33 mouse cellular contexts compared by ENCODE assay signal in genomic region chr2:156901883-156902282, GRCm38 (mm10).
"Had no signal": no experiment of that assay in that cellular context is flagged by ENCODE, and none has a peak within 500 bp of the region (broad histone marks: within the 10 kb centered on the region; RNA-seq: fewer than 3 reads in every experiment).

No protein-coding gene starts in this region.

- H3K4me1 ChIP-seq: hindbrain, embryonic 10.5 days; hindbrain, embryonic 12.5 days; hindbrain, embryonic 13.5 days; hindbrain, embryonic 15.5 days; intestine, embryonic 15.5 days; kidney, embryonic 15.5 days had no signal

- H3K36me3 ChIP-seq: heart, embryonic 12.5 days; heart, embryonic 13.5 days; heart, embryonic 15.5 days; hindbrain, embryonic 10.5 days; hindbrain, embryonic 12.5 days; hindbrain, embryonic 13.5 days; hindbrain, embryonic 15.5 days; intestine, embryonic 15.5 days; kidney, embryonic 15.5 days had no signal

- DNase-seq: heart, postnatal 10 days; heart, postnatal 14 days; heart, postnatal 36 days; heart, postnatal 4 days; kidney, adult 11 months; kidney, adult 18-20 months; kidney, adult 2 months; kidney, adult 8-10 months; kidney, adult 9 months; kidney, postnatal 10 days; kidney, postnatal 14 days; kidney, postnatal 25 days; kidney, postnatal 36 days; kidney, postnatal 4 days; layer of hippocampus, adult 9-11 months; layer of hippocampus, postnatal 36 days had no signal

- H3K9me3 ChIP-seq: heart, embryonic 12.5 days; heart, embryonic 13.5 days; heart, embryonic 15.5 days; hindbrain, embryonic 10.5 days; hindbrain, embryonic 12.5 days; hindbrain, embryonic 13.5 days; hindbrain, embryonic 15.5 days; intestine, embryonic 15.5 days; kidney, embryonic 15.5 days had no signal

- H3K27me3 ChIP-seq: heart, embryonic 12.5 days; heart, embryonic 15.5 days; hindbrain, embryonic 12.5 days; hindbrain, embryonic 13.5 days; hindbrain, embryonic 15.5 days; intestine, embryonic 15.5 days had no signal

- H3K4me3 ChIP-seq: heart, embryonic 12.5 days; heart, embryonic 13.5 days; heart, embryonic 15.5 days; hindbrain, embryonic 10.5 days; hindbrain, embryonic 12.5 days; hindbrain, embryonic 13.5 days; hindbrain, embryonic 15.5 days; intestine, embryonic 15.5 days; kidney, embryonic 15.5 days; layer of hippocampus, adult 2 months; left cerebral cortex, adult 2 months had no signal

- ATAC-seq: hindbrain, postnatal 0 days; inflammation-experienced regulatory T-cells, adult 6 months; intestine, embryonic 15.5 days; intestine, embryonic 16.5 days; intestine, postnatal 0 days had no signal

- H3K4me2 ChIP-seq: heart, embryonic 12.5 days; heart, embryonic 13.5 days; heart, embryonic 15.5 days; hindbrain, embryonic 12.5 days; hindbrain, embryonic 13.5 days; hindbrain, embryonic 14.5 days; hindbrain, embryonic 15.5 days; intestine, embryonic 15.5 days; kidney, embryonic 15.5 days had no signal

- H3K9ac ChIP-seq: heart, embryonic 12.5 days; heart, embryonic 13.5 days; heart, embryonic 15.5 days; hindbrain, embryonic 12.5 days; hindbrain, embryonic 13.5 days; hindbrain, embryonic 14.5 days; hindbrain, embryonic 15.5 days; intestine, embryonic 15.5 days; kidney, embryonic 15.5 days had no signal

- H3K27ac ChIP-seq: heart, embryonic 13.5 days; heart, embryonic 15.5 days; hindbrain, embryonic 10.5 days; hindbrain, embryonic 12.5 days; hindbrain, embryonic 13.5 days; hindbrain, embryonic 14.5 days; hindbrain, embryonic 15.5 days; hindbrain, postnatal 0 days; intestine, embryonic 15.5 days; kidney, embryonic 15.5 days; kidney, postnatal 0 days; layer of hippocampus, adult 2 months; left cerebral cortex, adult 2 months had no signal
